Mouse (Mus musculus) cerebellum, adult 18-20 months (tissue): ENCODE data around the gene Slc2a9.

ENCODE experiments used
- DNase-seq, 2 experiments: peaks; one replicate each; pipeline ENCODE4 v3.0.0; 2021

The Slc2a9 gene

GRCm38 (mm10) chr5:38461261-38461660 lies 41.7 kb downstream of the Slc2a9 start:
- DNase-seq = peak in 1 of 2 experiments; percentile 6

- DNase-seq = no peak
These were observed 52.0 kb downstream of the Slc2a9 start for GRCm38 (mm10) chr5:38450936-38451335.

GRCm38 (mm10) chr5:38449607-38450006 lies 53.3 kb downstream of the Slc2a9 start:
- DNase-seq = no peak

GRCm38 (mm10) chr5:38448121-38448520 lies 54.8 kb downstream of the Slc2a9 start:
- DNase-seq = no peak

- DNase-seq = peak; percentile 49 to 63
These were observed 56.5 kb downstream of the Slc2a9 start for GRCm38 (mm10) chr5:38446316-38446975.

- peak; percentile 24 to 25 for DNase-seq
These were observed 61.7 kb downstream of the Slc2a9 start for GRCm38 (mm10) chr5:38441088-38441839.

- peak; percentile 70 to 74 for DNase-seq
These were observed 62.5 kb downstream of the Slc2a9 start for GRCm38 (mm10) chr5:38440252-38441005.

GRCm38 (mm10) chr5:38436681-38437080 lies 66.3 kb downstream of the Slc2a9 start:
- no peak for DNase-seq

- DNase-seq = no peak
These were observed 68.1 kb downstream of the Slc2a9 start for GRCm38 (mm10) chr5:38434875-38435274.

GRCm38 (mm10) chr5:38431201-38431600 lies 71.7 kb downstream of the Slc2a9 start:
- DNase-seq = no peak

- DNase-seq = no peak
These were observed 73.8 kb downstream of the Slc2a9 start for GRCm38 (mm10) chr5:38429106-38429505.

- DNase-seq = no peak
These were observed 75.2 kb downstream of the Slc2a9 start for GRCm38 (mm10) chr5:38427757-38428156.

GRCm38 (mm10) chr5:38425569-38425968 lies 77.4 kb downstream of the Slc2a9 start:
- no peak for DNase-seq

GRCm38 (mm10) chr5:38422426-38422825 lies 80.5 kb downstream of the Slc2a9 start:
- DNase-seq = no peak

- DNase-seq = no peak
These were observed 84.1 kb downstream of the Slc2a9 start for GRCm38 (mm10) chr5:38418799-38419198.

- DNase-seq = no peak
These were observed 99.3 kb downstream of the Slc2a9 start for GRCm38 (mm10) chr5:38403612-38404011.

GRCm38 (mm10) chr5:38402288-38402687 lies 100.7 kb downstream of the Slc2a9 start:
- DNase-seq = no peak

- DNase-seq = no peak
These were observed 114.1 kb downstream of the Slc2a9 start for GRCm38 (mm10) chr5:38388857-38389256.

GRCm38 (mm10) chr5:38388420-38388823 lies 114.5 kb downstream of the Slc2a9 start:
- DNase-seq = no peak

GRCm38 (mm10) chr5:38379970-38380369 lies 123.0 kb downstream of the Slc2a9 start:
- DNase-seq = no peak

- DNase-seq = no peak
These were observed 130.6 kb downstream of the Slc2a9 start for GRCm38 (mm10) chr5:38372369-38372768.

GRCm38 (mm10) chr5:38371308-38371707 lies 131.6 kb downstream of the Slc2a9 start:
- no peak for DNase-seq

- DNase-seq = no peak
These were observed 136.1 kb downstream of the Slc2a9 start for GRCm38 (mm10) chr5:38366650-38367470.
